Mouse (Mus musculus) cortical plate, adult 2 months (tissue): Measurements from ENCODE around the gene Fam227b.

Experiments used
- CTCF ChIP-seq: fragments of 200-500 bp; IDR thresholded peaks from 2 replicates; pipeline ENCODE4 v1.5.1; 2011; ENCODE audit warnings: mild to moderate bottlenecking, control low read depth, low read length; ENCODE audit not compliant: insufficient read depth; ENCODE audit errors: extremely low read depth
- POLR2A ChIP-seq: fragments of 200-500 bp; IDR thresholded peaks from 2 replicates; pipeline ENCODE4 v1.6.1; 2011; ENCODE audit warnings: mild to moderate bottlenecking, low read length, control low read depth; ENCODE audit not compliant: insufficient read depth; ENCODE audit errors: extremely low read depth

DNA sequence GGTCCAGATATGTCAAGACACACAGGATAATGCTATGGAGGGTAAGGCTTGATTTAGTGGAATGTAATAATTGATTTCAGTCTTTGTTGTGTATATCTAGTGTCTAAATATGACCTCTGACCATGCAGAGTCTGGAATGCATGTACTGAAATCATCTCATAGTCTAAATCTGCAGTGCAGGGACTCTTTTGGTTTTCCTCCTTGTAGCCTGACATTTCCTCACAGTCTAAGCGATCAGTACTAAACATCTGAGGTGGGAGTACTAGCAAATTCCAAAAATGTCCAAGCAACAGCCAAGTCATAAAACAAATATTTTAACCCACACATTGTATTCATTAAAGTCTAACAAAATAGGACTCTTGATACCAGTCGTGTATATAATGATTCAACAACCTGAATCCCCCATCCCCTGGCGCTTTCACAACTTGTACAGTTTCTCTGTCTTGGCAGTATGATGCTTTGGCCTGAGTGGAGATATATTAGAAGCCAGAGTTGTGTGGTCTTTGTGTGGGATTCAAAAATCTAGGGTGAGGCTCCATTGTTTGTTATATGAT lies 86.4 kb downstream of the Fam227b start:
- TF ChIP-seq CTCF (no peak), POLR2A (no peak)
